Mouse (Mus musculus): ENCODE data around the gene Alcam.
A peak's percentile ranks its signal among the peaks of the same experiment; 100 is the strongest.

Gene Alcam

GRCm38 (mm10) chr16:52453971-52454514 is at the start of gene Alcam:
Gene Alcam (minus strand): TSS chr16:52454074.
- DNase-seq (ENCODE audit: low read depth, low spot score) = no peak

DNA sequence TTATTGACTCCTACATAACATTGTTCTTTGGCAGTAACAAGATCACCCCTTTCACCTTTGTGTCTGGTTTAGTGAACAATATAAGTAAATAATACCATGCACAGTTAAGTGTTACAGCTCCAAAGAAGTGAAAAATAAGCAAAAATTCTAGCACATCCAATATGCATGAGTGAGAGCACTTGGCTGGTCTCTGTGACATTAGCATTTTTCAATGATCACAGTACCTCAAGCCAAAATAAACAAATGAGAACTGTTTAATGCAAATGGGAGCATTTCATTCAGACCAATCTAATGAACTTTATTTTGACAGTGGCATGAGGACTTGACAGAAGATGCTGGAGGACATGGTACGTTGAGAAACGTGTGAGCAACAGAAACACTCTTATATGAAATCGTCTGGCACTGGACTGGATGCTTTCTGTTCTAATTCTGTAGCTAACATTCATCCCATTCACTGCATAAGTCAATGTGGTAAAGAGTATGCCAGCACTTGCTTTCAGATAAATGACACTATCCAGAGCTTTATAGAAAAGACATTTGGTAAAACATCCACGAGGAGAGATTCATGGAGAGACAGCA is 45.0 kb upstream of the Alcam start:
- no peak for DNase-seq (ENCODE audit: low read depth, low spot score)

DNA sequence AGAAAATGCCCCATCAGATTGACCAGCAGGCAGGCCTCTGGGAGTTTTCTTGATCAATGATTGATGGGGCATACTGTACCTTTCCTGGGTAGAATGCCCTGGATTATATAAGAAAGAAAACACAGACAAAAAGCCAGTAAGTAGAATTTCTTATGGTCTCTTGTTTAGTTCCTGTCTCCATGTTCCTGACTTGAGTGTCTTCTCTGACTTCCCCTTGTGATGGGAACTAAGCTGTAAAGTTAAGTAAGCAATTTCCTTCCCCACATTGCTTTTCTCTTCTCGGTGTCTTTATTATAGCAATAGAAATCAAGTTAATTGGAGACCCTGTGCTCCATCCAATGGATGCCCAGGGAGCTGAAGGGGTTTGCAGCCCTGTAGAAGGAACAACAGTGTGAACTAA is 36.7 kb upstream of the Alcam start:
- no peak for DNase-seq (ENCODE audit: low read depth, low spot score)

DNA sequence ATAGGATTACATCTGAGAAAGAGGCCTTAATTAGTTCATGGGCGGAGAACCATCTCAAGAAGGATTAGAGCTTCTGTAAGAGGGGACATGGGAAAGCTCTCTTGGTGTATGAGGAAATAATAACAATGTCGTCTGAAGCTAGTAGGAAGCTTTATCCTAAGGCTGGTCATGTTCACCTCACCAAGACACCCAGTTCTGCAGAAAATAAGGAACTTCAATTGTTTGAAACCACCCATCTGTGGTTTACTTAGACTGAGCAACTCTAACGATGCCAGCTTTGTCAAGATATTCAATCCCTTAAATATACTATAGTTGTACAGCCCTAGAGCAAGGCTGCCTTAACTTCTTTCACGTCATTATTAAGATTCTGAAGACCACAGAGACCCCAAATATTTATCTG is 20.4 kb upstream of the Alcam start:
- no peak for DNase-seq (ENCODE audit: low read depth, low spot score)

DNA sequence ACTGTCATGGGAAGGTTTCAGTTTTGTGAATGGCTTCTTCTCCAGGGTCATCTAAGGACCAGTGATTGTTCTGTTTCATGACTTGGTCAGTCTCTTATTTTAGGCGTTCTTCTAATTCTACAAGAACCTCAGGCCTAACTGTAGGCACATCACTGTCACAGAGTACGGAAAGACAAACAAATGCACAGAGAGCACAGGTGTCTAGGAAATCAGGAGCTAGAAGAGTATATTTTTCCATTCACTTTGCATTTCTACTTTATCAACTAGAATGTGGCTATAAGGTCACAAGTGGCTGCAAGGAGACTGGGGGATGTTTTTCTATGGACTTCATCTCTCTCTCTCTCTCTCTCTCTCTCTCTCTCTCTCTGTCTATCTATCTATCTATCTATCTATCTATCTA is 19.2 kb upstream of the Alcam start:
- DNase-seq (ENCODE audit: low read depth, low spot score) = no peak

- DNase-seq (ENCODE audit: low read depth, low spot score) = no peak
Measured at GRCm38 (mm10) chr16:52472635-52473034, 18.8 kb upstream of the Alcam start.

GRCm38 (mm10) chr16:52472059-52472458 is 18.2 kb upstream of the Alcam start:
- DNase-seq (ENCODE audit: low read depth, low spot score) = no peak

DNA sequence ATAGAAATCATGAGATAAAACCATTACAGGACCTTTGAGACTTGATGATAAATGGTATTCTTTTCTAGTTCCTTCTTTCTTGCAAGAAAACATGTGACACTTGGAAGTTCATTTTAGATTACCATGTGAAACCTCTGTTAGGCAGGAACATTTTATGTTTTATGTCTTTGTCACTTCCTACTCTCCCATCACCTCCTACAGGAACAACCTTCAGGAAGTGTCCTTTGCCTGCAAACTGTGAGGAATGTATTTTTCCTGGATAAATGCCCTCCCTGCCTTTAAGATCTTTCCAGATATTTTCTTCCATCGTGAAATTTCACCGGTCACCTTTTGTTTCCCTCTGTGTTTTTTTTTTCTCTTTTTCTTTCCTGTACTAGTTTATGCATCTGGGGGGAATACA is 17.0 kb upstream of the Alcam start:
- DNase-seq (ENCODE audit: low read depth, low spot score) = no peak

- DNase-seq (ENCODE audit: low read depth, low spot score) = no peak
Measured at GRCm38 (mm10) chr16:52470226-52470625, 16.4 kb upstream of the Alcam start.

- no peak for DNase-seq (ENCODE audit: low read depth, low spot score)
Measured at GRCm38 (mm10) chr16:52468426-52468825, 14.6 kb upstream of the Alcam start.

DNA sequence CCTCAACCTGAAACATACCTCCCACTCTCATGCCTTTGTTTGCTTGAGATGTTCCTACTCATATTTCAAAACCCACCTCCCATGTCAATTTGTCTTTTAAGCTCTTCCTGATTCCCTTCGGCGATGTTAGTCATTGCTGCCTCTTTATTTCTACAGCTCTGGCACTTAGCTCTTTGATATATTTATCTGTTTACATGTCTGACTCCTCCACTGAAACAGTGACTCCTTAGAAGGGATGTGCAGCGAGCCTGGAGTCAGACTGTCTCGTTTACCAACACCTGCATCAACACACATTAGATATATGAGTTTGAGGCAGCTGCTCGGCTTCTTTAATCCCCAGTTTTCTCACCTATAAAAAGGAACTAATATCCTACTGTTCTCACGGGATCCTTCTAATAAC is 12.9 kb upstream of the Alcam start:
- DNase-seq (ENCODE audit: low read depth, low spot score) = no peak

DNA sequence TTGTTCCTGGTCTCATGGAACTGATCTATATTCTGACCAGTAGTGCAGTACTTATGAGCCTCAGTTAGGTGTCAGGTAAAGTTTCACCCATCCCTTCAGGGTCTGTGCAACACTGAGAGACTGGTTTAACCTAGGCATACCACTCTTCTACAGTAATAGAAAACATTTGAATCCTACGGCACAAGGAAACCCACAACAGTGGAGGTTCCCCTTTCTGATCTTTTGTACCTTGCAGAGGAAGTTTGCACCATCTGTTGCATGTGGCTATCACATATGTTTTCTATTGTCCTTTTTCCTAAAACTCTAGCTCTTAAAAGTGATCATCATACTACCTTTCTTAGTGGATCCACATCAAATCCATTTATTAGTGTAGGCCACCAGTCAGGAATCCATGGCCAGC is 10.7 kb upstream of the Alcam start:
- no peak for DNase-seq (ENCODE audit: low read depth, low spot score)

DNA sequence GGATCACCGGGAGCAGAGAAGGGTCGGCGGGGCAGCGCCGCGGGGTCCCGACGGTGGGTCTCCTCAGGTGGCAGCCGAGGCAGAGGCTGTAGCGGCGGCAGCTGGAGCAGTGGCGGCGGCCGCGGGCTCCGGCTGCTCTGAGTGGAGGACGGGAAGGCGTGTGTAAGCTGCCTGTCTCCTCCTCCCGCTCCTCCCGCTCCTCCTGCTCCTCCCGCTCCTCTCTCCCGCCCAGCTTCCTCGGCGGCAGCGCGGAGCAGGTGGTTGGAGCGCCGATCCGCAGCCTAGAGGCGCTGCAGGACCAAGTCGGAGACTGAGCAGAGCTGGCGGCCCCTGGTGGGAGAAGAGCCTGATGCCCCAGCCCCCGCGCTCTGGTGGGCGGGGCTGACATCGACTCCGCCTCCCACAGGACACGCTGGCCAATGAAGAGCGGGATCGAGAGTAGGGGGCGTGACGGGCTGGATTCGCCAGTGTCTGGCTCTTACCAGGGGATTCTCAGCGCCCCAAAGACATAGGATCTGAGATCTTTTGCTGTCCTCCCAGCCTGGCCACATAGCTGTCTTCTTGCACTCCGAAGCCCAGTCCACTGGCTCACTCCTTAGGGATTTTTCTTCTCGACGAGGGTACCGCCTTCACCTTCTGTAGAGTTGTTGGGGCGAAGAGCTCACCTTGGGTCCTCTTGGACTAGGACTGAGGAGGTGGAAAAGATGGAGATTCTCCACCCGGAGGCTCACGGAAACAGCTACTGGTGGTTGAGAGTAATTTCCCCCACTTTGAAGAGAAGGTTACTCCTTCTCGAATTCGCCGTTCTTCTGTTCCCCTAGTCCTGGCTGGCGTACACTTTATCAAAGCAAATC is 785 bp downstream of the Alcam start:
- peak; percentile 93 for DNase-seq (ENCODE audit: low read depth, low spot score)

GRCm38 (mm10) chr16:52452477-52452831 is 1.4 kb downstream of the Alcam start:
- no peak for DNase-seq (ENCODE audit: low read depth, low spot score)

GRCm38 (mm10) chr16:52451786-52452476 is 1.9 kb downstream of the Alcam start:
- no peak for DNase-seq (ENCODE audit: low read depth, low spot score)

DNA sequence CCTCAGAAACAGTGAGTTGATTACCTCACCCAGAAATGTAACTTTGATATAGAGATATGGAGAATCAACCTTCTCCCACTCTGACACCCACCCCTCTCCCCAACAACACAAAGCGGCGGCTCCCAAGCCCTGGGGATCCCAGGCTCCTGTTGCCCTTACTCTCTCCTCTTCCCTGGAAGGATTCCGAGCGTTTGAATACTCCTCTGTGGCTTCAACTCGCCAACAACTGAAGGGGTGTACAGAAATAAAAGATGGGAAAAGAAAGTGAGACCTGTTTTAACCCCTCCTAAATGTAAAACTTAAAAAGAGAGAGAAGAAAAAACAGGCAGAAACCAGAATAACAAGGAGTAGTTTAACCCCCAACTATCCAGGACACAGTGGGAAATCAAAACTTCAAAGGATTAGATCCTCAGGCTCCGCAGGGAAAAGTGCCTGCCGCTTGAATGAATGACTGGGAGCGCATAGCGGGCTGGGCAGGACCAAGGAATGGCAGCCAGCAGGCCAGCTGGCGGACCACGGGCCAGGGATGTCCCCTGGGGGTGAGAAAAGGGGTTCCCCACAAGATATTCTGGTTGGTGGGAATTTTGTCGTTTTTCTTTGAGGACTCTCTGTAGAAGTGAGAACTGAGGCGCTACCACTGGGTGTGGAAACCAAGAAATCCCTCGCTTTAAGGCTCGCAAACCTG is 2.6 kb downstream of the Alcam start:
- DNase-seq (ENCODE audit: low read depth, low spot score) = no peak

- DNase-seq (ENCODE audit: low read depth, low spot score) = no peak
Measured at GRCm38 (mm10) chr16:52450245-52451100, 3.4 kb downstream of the Alcam start.

- no peak for DNase-seq (ENCODE audit: low read depth, low spot score)
Measured at GRCm38 (mm10) chr16:52449889-52450244, 4.0 kb downstream of the Alcam start.

DNA sequence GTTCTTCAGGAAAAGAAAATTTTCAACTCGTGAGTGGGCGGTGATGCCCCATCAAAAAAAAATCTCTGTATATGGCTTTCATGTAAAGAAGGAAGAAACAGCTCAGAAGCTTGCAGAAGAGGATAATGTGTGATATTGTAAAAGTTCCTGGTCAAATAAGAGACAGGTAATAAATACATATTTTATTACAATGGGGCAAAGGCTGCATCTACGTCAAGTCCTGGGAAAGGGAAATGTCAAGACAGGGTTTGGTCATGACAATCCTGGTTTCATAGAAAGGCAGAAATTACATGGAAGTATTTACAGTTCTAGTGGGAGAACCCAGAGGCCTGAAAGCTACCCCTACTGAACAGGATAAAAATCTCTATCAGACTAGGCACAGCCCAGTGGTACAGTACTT is 7.9 kb downstream of the Alcam start:
- no peak for DNase-seq (ENCODE audit: low read depth, low spot score)

- DNase-seq (ENCODE audit: low read depth, low spot score) = no peak
Measured at GRCm38 (mm10) chr16:52443635-52444505, 10.0 kb downstream of the Alcam start.

Measured in embryo, embryonic 11.5 days (tissue).